Mouse (Mus musculus) embryonic facial prominence, embryonic 14.5 days (tissue): ENCODE measurements around the gene Ly6g5c. TPM values are rescaled to one million over a fixed set of nuclear protein-coding genes. Genes with fewer than 3 reads are reported as not detected.

ENCODE experiments used
- ATAC-seq: fragments of 200-750 bp; cut with Nextera tagmentation; 2 replicates; pipeline ENCODE4 v1.8.0; 2017; ENCODE audit warnings: low read depth, moderate number of reproducible peaks, moderate TSS enrichment
- DNase-seq: peaks from one replicate; pipeline ENCODE4 v3.0.0-alpha.2; 2015; ENCODE audit warnings: low spot score
- H3K27ac ChIP-seq: fragments of 300-500 bp; sonication (generic); replicated peaks from 2 replicates; pipeline ENCODE4 v1.5.1; 2014; ENCODE audit warnings: low read depth, mild to moderate bottlenecking, low read length, moderate library complexity
- H3K27me3 ChIP-seq: fragments of 300-500 bp; sonication (generic); replicated peaks from 2 replicates; pipeline ENCODE4 v1.6.1; 2014; ENCODE audit warnings: low read length; ENCODE audit not compliant: control insufficient read depth, insufficient read depth
- H3K36me3 ChIP-seq: fragments of 300-500 bp; sonication (generic); 2 replicates; pipeline ENCODE4 v1.6.1; 2014; ENCODE audit warnings: low read length, mixed read lengths; ENCODE audit not compliant: control insufficient read depth, insufficient read depth
- H3K4me1 ChIP-seq: fragments of 300-500 bp; sonication (generic); 2 replicates; pipeline ENCODE4 v1.6.1; 2014; ENCODE audit warnings: antibody characterized with exemption, low read length; ENCODE audit not compliant: control insufficient read depth, insufficient read depth
- H3K4me2 ChIP-seq: fragments of 300-500 bp; sonication (generic); 2 replicates; pipeline ENCODE4 v1.6.1; 2014; ENCODE audit warnings: low read depth, mild to moderate bottlenecking, low read length, moderate library complexity, mixed read lengths
- H3K4me3 ChIP-seq: fragments of 300-500 bp; sonication (generic); 2 replicates; pipeline ENCODE4 v1.5.1; 2014; ENCODE audit warnings: low read depth, mild to moderate bottlenecking, low read length
- H3K9ac ChIP-seq: fragments of 300-500 bp; sonication (generic); 2 replicates; pipeline ENCODE4 v1.6.1; 2014; ENCODE audit warnings: low read depth, mild to moderate bottlenecking, low read length, moderate library complexity, mixed read lengths
- H3K9me3 ChIP-seq: fragments of 300-500 bp; sonication (generic); 2 replicates; pipeline ENCODE4 v1.6.1; 2016; ENCODE audit warnings: low read length; ENCODE audit not compliant: control insufficient read depth
- WGBS: fragments of 180-500 bp; shearing (Covaris S2); extraction: QIAGEN DNeasy Blood & Tissue Kit; methylation state at CpG from one replicate; pipeline ENCODE4 v1.1.7; 2014; 5-methylcytosine and 5-hydroxymethylcytosine counted together
- polyA plus RNA-seq: library from polyadenylated mRNA; unstranded; fragments of >200 nt; fragmentation: Nextera tagmentation; extraction: Ambion mirVana; gene quantifications from 2 replicates; pipeline ENCODE4 v1.2.1, GENCODE M21; 2014

Ly6g5c gene
- polyA plus RNA-seq, 1 experiment from 2014 or later = not detected

GRCm38 (mm10) chr17:35158850-35159593 is 50.9 kb downstream of the Ly6g5c start:
- H3K36me3 ChIP-seq = peaks cover 83% of the 10 kb centered on the region
- H3K4me3 ChIP-seq = no peak overlapping the region
- no peak overlapping the region for H3K9ac ChIP-seq
- ATAC-seq (no peak), DNase-seq (no peak)
- H3K27me3 ChIP-seq = no peaks in the 10 kb centered on the region
- H3K9me3 ChIP-seq = no peaks in the 10 kb centered on the region
- no peak overlapping the region for H3K4me2 ChIP-seq
- no peak overlapping the region for H3K27ac ChIP-seq
- peaks cover 12% of the 10 kb centered on the region for H3K4me1 ChIP-seq
- WGBS = 88% methylated on average over 16 of the region's 16 CpGs

DNA sequence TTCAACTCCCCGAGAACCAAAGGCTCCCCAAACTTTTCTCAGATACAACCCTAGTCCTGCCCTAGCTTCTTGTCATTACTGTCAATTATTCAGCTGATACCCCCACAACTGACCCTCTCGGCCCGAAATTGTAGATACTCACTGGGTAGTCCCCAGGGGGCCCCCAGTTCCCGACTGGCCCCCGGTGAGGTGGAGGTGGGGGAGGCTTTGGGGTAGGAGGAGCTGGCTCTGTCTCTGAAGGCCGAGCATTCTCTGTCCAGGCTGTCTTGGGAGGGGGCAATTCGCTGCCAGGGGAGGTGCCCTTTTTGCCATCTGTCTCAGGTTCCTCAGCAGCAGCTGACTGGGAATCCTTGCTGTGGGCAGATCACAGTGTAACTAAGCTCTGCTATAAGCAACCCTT is 51.6 kb downstream of the Ly6g5c start:
- Histone ChIP-seq H3K4me2 (no peak overlapping the region), H3K4me3 (no peak overlapping the region), H3K4me1 (peaks cover 12% of the 10 kb centered on the region), H3K27ac (no peak overlapping the region), H3K9me3 (no peaks in the 10 kb centered on the region), H3K27me3 (no peaks in the 10 kb centered on the region), H3K9ac (no peak overlapping the region), H3K36me3 (peaks cover 77% of the 10 kb centered on the region)
- ATAC-seq (no peak), DNase-seq (no peak)
- WGBS = 83% methylated on average over 7 of the region's 7 CpGs

- ATAC-seq (no peak), DNase-seq (no peak)
- Histone ChIP-seq H3K4me3 (no peak overlapping the region), H3K27ac (no peak overlapping the region), H3K4me1 (peaks cover 20% of the 10 kb centered on the region), H3K4me2 (no peak overlapping the region), H3K9ac (no peak overlapping the region), H3K9me3 (no peaks in the 10 kb centered on the region), H3K36me3 (peaks cover 59% of the 10 kb centered on the region), H3K27me3 (no peaks in the 10 kb centered on the region)
- WGBS = 86% methylated on average over 11 of the region's 11 CpGs
These were observed 53.3 kb downstream of the Ly6g5c start for GRCm38 (mm10) chr17:35161421-35161820.

Other genes starting within 250 kb of the Ly6g5c start
- 1.8 and 2.2 TPM in 2 replicates for gene Cfb, start 245.8 kb upstream of the Ly6g5c start, polyA plus RNA-seq
- 0.83 and 1.0 TPM in 2 replicates for gene Zbtb12, start 228.8 kb upstream of the Ly6g5c start, polyA plus RNA-seq
- gene Gm20547, start 226.2 kb upstream of the Ly6g5c start, polyA plus RNA-seq = not detected in 2 replicates
- gene C2, start 210.0 kb upstream of the Ly6g5c start, polyA plus RNA-seq = 4.0 and 5.6 TPM in 2 replicates
- gene Ehmt2, start 209.8 kb upstream of the Ly6g5c start, polyA plus RNA-seq = 61.0 and 65.7 TPM in 2 replicates
- 0.14 and 0.53 TPM in 2 replicates for gene Slc44a4, start 193.8 kb upstream of the Ly6g5c start, polyA plus RNA-seq
- 15.0 and 15.4 TPM in 2 replicates for gene Neu1, start 177.0 kb upstream of the Ly6g5c start, polyA plus RNA-seq
- 0.69 and 2.3 TPM in 2 replicates for gene Hspa1b, start 149.0 kb upstream of the Ly6g5c start, polyA plus RNA-seq
- gene Gm20481, start 138.4 kb upstream of the Ly6g5c start, polyA plus RNA-seq = not detected in 2 replicates
- 7.3 TPM in 2 replicates for gene Hspa1a, start 136.1 kb upstream of the Ly6g5c start, polyA plus RNA-seq
- 0.99 and 1.0 TPM in 2 replicates for gene Hspa1l, start 135.6 kb upstream of the Ly6g5c start, polyA plus RNA-seq
- 151 and 159 TPM in 2 replicates for gene Lsm2, start 126.4 kb upstream of the Ly6g5c start, polyA plus RNA-seq
- 80.3 and 87.7 TPM in 2 replicates for gene Vars, start 107.3 kb upstream of the Ly6g5c start, polyA plus RNA-seq
- gene Vwa7, start 91.7 kb upstream of the Ly6g5c start, polyA plus RNA-seq = 0.07 and 0.20 TPM in 2 replicates
- 12.2 and 16.5 TPM in 2 replicates for gene Sapcd1, start 80.3 kb upstream of the Ly6g5c start, polyA plus RNA-seq
- 2.5 and 3.4 TPM in 2 replicates for gene Msh5, start 61.5 kb upstream of the Ly6g5c start, polyA plus RNA-seq
- 90.9 and 96.9 TPM in 2 replicates for gene Clic1, start 58.3 kb upstream of the Ly6g5c start, polyA plus RNA-seq
- 291 and 341 TPM in 2 replicates for gene Ddah2, start 49.2 kb upstream of the Ly6g5c start, polyA plus RNA-seq
- 9.5 and 21.2 TPM in 2 replicates for gene Ly6g6c, start 42.9 kb upstream of the Ly6g5c start, polyA plus RNA-seq
- gene Mpig6b, start 42.1 kb upstream of the Ly6g5c start, polyA plus RNA-seq = 0.55 and 0.96 TPM in 2 replicates
- 9.4 and 11.8 TPM in 2 replicates for gene Ly6g6e, start 31.4 kb upstream of the Ly6g5c start, polyA plus RNA-seq
- gene Ly6g6d, start 30.2 kb upstream of the Ly6g5c start, polyA plus RNA-seq = 0.46 and 1.4 TPM in 2 replicates
- gene Ly6g6f, start 22.7 kb upstream of the Ly6g5c start, polyA plus RNA-seq = 0.18 TPM in 1 of 2 replicates, not detected in the other
- gene Abhd16a, start 19.0 kb upstream of the Ly6g5c start, polyA plus RNA-seq = 77.2 and 92.3 TPM in 2 replicates
- gene Ly6g5b, start 7.1 kb downstream of the Ly6g5c start, polyA plus RNA-seq = 0.41 and 0.70 TPM in 2 replicates
- gene Gpank1, start 13.2 kb downstream of the Ly6g5c start, polyA plus RNA-seq = 13.0 and 13.4 TPM in 2 replicates
- gene Csnk2b, start 13.8 kb downstream of the Ly6g5c start, polyA plus RNA-seq = 277 and 279 TPM in 2 replicates
- 5.6 and 6.0 TPM in 2 replicates for gene D17H6S53E, start 18.1 kb downstream of the Ly6g5c start, polyA plus RNA-seq
- 0.28 TPM in 1 of 2 replicates, not detected in the other for gene Apom, start 23.8 kb downstream of the Ly6g5c start, polyA plus RNA-seq
- 72.2 and 77.3 TPM in 2 replicates for gene Bag6, start 26.9 kb downstream of the Ly6g5c start, polyA plus RNA-seq
- 151 and 172 TPM in 2 replicates for gene Prrc2a, start 56.6 kb downstream of the Ly6g5c start, polyA plus RNA-seq
- 16.5 and 17.7 TPM in 2 replicates for gene Aif1, start 67.8 kb downstream of the Ly6g5c start, polyA plus RNA-seq
- 22.2 and 26.9 TPM in 2 replicates for gene Lst1, start 80.2 kb downstream of the Ly6g5c start, polyA plus RNA-seq
- gene Ltb, start 86.2 kb downstream of the Ly6g5c start, polyA plus RNA-seq = 2.0 and 3.3 TPM in 2 replicates
- gene Tnf, start 93.7 kb downstream of the Ly6g5c start, polyA plus RNA-seq = 0.62 and 0.74 TPM in 2 replicates
- gene Lta, start 97.1 kb downstream of the Ly6g5c start, polyA plus RNA-seq = 0.34 and 0.40 TPM in 2 replicates
- 0.47 TPM in 1 of 2 replicates, not detected in the other for gene Gm16181, start 112.6 kb downstream of the Ly6g5c start, polyA plus RNA-seq
- gene Atp6v1g2, start 125.4 kb downstream of the Ly6g5c start, polyA plus RNA-seq = 5.1 and 5.2 TPM in 2 replicates
- gene Nfkbil1, start 127.5 kb downstream of the Ly6g5c start, polyA plus RNA-seq = 3.3 and 4.8 TPM in 2 replicates
- 347 and 431 TPM in 2 replicates for gene Ddx39b, start 133.5 kb downstream of the Ly6g5c start, polyA plus RNA-seq
- gene H2-D1, start 154.5 kb downstream of the Ly6g5c start, polyA plus RNA-seq = 46.9 and 51.7 TPM in 2 replicates
- gene H2-Q1, start 212.1 kb downstream of the Ly6g5c start, polyA plus RNA-seq = 0.25 TPM in 1 of 2 replicates, not detected in the other
- 0.22 and 0.62 TPM in 2 replicates for gene H2-Q2, start 234.0 kb downstream of the Ly6g5c start, polyA plus RNA-seq